Comparison of ENCODE assay signal across 21 mouse cellular contexts in the genomic region with DNA sequence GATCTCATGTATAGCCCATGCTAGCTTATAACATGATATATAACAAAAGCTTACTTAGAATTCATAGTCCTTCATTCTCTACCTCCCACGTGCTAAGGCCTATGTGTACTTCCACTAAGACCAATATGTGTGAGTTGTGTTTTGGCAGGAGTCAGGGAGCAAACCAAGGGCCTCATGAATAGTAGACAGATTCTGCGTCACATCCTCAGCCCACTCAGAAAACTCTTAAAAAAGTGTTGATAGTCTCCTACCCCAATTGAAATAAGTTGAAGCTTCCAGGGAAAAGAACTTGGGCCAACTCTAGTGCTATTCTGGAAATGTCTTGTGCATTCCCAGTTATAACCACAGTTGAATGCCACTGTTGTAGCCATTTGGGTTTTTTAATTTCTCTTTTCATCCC. TPM values are rescaled to one million over a fixed set of nuclear protein-coding genes. Genes with fewer than 3 reads are reported as not detected.
DNase-seq lines count a peak whose midpoint lies in the region; ATAC-seq and TF ChIP-seq lines count a peak whose summit lies in the region.
"Had no signal": no experiment of that assay in that cellular context is flagged by ENCODE, and none has a peak within 500 bp of the region (broad histone marks: within the 10 kb centered on the region; RNA-seq: fewer than 3 reads in every experiment).

No protein-coding gene starts in this region.

- no peak for TF ChIP-seq CTCF in layer of hippocampus, adult 2 months (conservative IDR thresholded peaks at IDR 0.05)
- no peak for TF ChIP-seq CTCF in midbrain, postnatal 0 days (IDR thresholded peaks at IDR 0.05)
- no peak for TF ChIP-seq CTCF in cortical plate, adult 2 months (IDR thresholded peaks at IDR 0.05; ENCODE audit: extremely low read depth, insufficient read depth, low read length)

- 94% methylated on average over 2 of the region's 2 CpGs for WGBS in midbrain, embryonic 11.5 days
- 92% methylated on average over 2 of the region's 2 CpGs for WGBS in midbrain, postnatal 0 days

- peaks cover 7% of the 10 kb centered on the region; the same call in 1 of the 2 replicates for H3K36me3 ChIP-seq in midbrain, embryonic 11.5 days (ENCODE audit: control insufficient read depth, insufficient read depth, low read length)
- H3K36me3 ChIP-seq in midbrain, postnatal 0 days (ENCODE audit: insufficient read depth, low read length) = peaks cover 31% of the 10 kb centered on the region

- DNase-seq in layer of hippocampus, adult 2 months (ENCODE audit: low spot score in 2 of 2) = no peak
- no peak for DNase-seq in layer of hippocampus, adult 11-12 months (ENCODE audit: low spot score)
- peak; percentile 2 for DNase-seq in midbrain, embryonic 11.5 days (ENCODE audit: low spot score, missing footprints)
- DNase-seq in midbrain, postnatal 0 days (ENCODE audit: low spot score) = no peak
- no peak for DNase-seq in kidney, postnatal 10 days
- DNase-seq: adrenal gland, postnatal 25 days; cerebellum, adult 11-12 months; cerebellum, adult 2 months; cerebellum, adult 9-10 months; cerebellum, postnatal 10 days; cerebellum, postnatal 25 days; embryo, embryonic 11 days had no signal

- ATAC-seq in midbrain, embryonic 11.5 days (ENCODE audit: low FRiP score) = no peak
- ATAC-seq in midbrain, postnatal 0 days (ENCODE audit: low FRiP score) = no peak
- ATAC-seq: forebrain, embryonic 14.5 days; forebrain, embryonic 16.5 days had no signal

- peak overlapping the region; percentile 51; the same call in 1 of the 2 replicates for H3K27ac ChIP-seq in layer of hippocampus, adult 2 months
- no peak overlapping the region for H3K27ac ChIP-seq in midbrain, embryonic 11.5 days (ENCODE audit: low read depth, low read length)
- no peak overlapping the region for H3K27ac ChIP-seq in midbrain, postnatal 0 days (ENCODE audit: low read depth, low read length)
- H3K27ac ChIP-seq in cortical plate, adult 2 months (ENCODE audit: insufficient read depth, low read length) = peak overlapping the region; percentile 28; the same call in 1 of the 2 replicates
- H3K27ac ChIP-seq: embryonic facial prominence, embryonic 13.5 days; embryonic facial prominence, embryonic 15.5 days; forebrain, embryonic 10.5 days; forebrain, embryonic 12.5 days had no signal

- no peaks in the 10 kb centered on the region for H3K27me3 ChIP-seq in midbrain, embryonic 11.5 days (ENCODE audit: control insufficient read depth, insufficient read depth, low read length)
- no peaks in the 10 kb centered on the region for H3K27me3 ChIP-seq in midbrain, postnatal 0 days (ENCODE audit: insufficient read depth, low read length)
- H3K27me3 ChIP-seq: embryonic facial prominence, embryonic 13.5 days; embryonic facial prominence, embryonic 15.5 days; forebrain, embryonic 12.5 days had no signal

- no peak overlapping the region for H3K4me2 ChIP-seq in midbrain, embryonic 11.5 days
- H3K4me2 ChIP-seq in midbrain, postnatal 0 days (ENCODE audit: low read depth, low read length, poor library complexity, severe bottlenecking) = no peak overlapping the region
- H3K4me2 ChIP-seq: embryonic facial prominence, embryonic 13.5 days; embryonic facial prominence, embryonic 15.5 days; forebrain, embryonic 12.5 days had no signal

- no peaks in the 10 kb centered on the region for H3K9me3 ChIP-seq in midbrain, embryonic 11.5 days (ENCODE audit: control insufficient read depth, low read length)
- no peaks in the 10 kb centered on the region for H3K9me3 ChIP-seq in midbrain, postnatal 0 days (ENCODE audit: low read length)
- H3K9me3 ChIP-seq: embryonic facial prominence, embryonic 13.5 days; embryonic facial prominence, embryonic 15.5 days; forebrain, embryonic 10.5 days; forebrain, embryonic 12.5 days had no signal

- H3K9ac ChIP-seq in midbrain, embryonic 11.5 days (ENCODE audit: low read length) = no peak overlapping the region
- no peak overlapping the region for H3K9ac ChIP-seq in midbrain, postnatal 0 days (replicated peaks; ENCODE audit: low read length, poor library complexity, severe bottlenecking)
- H3K9ac ChIP-seq: embryonic facial prominence, embryonic 13.5 days; embryonic facial prominence, embryonic 15.5 days; forebrain, embryonic 12.5 days had no signal

- no peaks in the 10 kb centered on the region for H3K4me1 ChIP-seq in midbrain, embryonic 11.5 days (ENCODE audit: control insufficient read depth, insufficient read depth, low read length)
- no peaks in the 10 kb centered on the region for H3K4me1 ChIP-seq in midbrain, postnatal 0 days (ENCODE audit: insufficient read depth, low read length)
- peaks cover 4% of the 10 kb centered on the region for H3K4me1 ChIP-seq in cortical plate, adult 2 months (ENCODE audit: control insufficient read depth, insufficient read depth, low read length)
- H3K4me1 ChIP-seq: embryonic facial prominence, embryonic 13.5 days; embryonic facial prominence, embryonic 15.5 days; forebrain, embryonic 10.5 days; forebrain, embryonic 12.5 days had no signal

- no peak for TF ChIP-seq POLR2A in cortical plate, adult 2 months (IDR thresholded peaks at IDR 0.05; ENCODE audit: extremely low read depth, insufficient read depth, low read length)

- no peak overlapping the region for H3K4me3 ChIP-seq in layer of hippocampus, adult 2 months
- no peak overlapping the region for H3K4me3 ChIP-seq in midbrain, embryonic 11.5 days (ENCODE audit: low read depth, low read length)
- H3K4me3 ChIP-seq in midbrain, postnatal 0 days (ENCODE audit: low read depth, low read length) = no peak overlapping the region
- H3K4me3 ChIP-seq in cortical plate, adult 2 months (ENCODE audit: insufficient read depth, low read length) = no peak overlapping the region
- H3K4me3 ChIP-seq: embryonic facial prominence, embryonic 13.5 days; embryonic facial prominence, embryonic 15.5 days; erythroblast, embryonic 14.5 days; forebrain, embryonic 10.5 days; forebrain, embryonic 12.5 days had no signal

RNA-seq across cellular contexts. Expression of gene Myo5c, which starts 29.8 kb away (rescaled TPM):
- total RNA-seq in layer of hippocampus, adult 2 months (2021) = under 1 TPM; 0.59 to 0.81 TPM
- polyA plus RNA-seq in midbrain, embryonic 11.5 days (2014; fragmentation: Nextera tagmentation; extraction: Ambion mirVana) = 0.40 and 0.56 TPM in 2 replicates
- 0.22 and 0.61 TPM in 2 replicates for total RNA-seq in midbrain, postnatal 0 days (2014; rRNA removed)
- 0.36 and 0.62 TPM in 2 replicates for polyA plus RNA-seq in midbrain, postnatal 0 days (2015; fragmentation: Nextera tagmentation; extraction: Ambion mirVana)
- 5.0 and 5.9 TPM in 2 replicates for polyA plus RNA-seq in cortical plate, adult 2 months (2012; rRNA removed)
- total RNA-seq: MEL had no signal
- polyA plus RNA-seq: erythroblast, embryonic 14.5 days had no signal

Comparison
In these comparisons a context has a peak if more than half of its experiments do, and no peak if none do; other contexts are left out.
1. H3K27ac ChIP-seq: peak in layer of hippocampus, adult 2 months (single experiment) and cortical plate, adult 2 months (single experiment); none in midbrain, embryonic 11.5 days (single experiment) and midbrain, postnatal 0 days (single experiment).